Mouse (Mus musculus): ENCODE measurements at regions not wholly inside any gene's neighbourhood (a gene's known extent, or its start where the extent isn't known, plus 50 kb on each side); places are given as distances from the start of the nearest gene placed in this dataset.
A peak's percentile ranks its signal among the peaks of the same experiment; 100 is the strongest.

DNA sequence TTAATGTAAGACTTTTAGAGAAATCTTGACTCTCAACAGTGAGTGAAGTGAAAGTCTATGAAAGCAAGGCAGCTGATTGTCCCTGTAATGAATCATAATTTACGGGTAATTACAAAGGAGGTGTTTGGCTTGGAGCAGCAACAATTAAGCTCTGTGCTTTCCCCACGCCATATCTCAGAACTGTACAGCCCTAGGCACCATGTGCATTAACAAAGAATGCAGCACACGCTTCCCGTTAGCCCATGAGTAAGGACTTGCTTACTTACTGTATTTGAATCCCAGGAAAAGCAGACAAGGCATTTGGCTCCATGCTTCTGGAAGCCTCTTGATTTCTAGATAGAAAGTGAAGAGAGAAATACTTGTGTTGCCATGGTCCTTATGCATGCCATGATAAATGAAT lies 354.2 kb upstream of the Hs6st1 start:
- DNase-seq (ENCODE audit: low spot score in 2 of 2): no peak

DNA sequence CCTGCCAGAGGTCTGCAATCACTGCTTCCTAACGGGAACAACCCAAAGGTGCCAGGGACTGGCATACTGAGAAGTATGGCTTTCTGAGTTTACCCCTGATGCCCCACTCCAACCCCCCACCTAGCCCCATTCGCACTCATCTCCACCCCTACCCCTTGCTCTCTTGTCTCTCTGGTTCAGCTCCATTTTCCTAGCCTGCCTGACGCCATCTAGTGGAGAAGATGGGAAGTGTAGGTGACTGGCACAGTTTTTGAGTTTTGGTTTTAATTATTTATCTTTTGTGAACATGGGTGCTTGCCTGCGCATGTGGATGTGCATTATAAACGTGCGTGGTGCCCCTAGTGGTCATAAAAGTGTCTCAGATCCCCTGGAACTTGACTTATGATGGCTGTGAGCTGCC lies 352.3 kb upstream of the Hs6st1 start:
- no peak for DNase-seq (ENCODE audit: low spot score in 2 of 2)

- DNase-seq (ENCODE audit: low spot score in 2 of 2): no peak
Measured at GRCm38 (mm10) chr1:35717166-35717565, 351.0 kb upstream of the Hs6st1 start.

- DNase-seq (ENCODE audit: low spot score in 2 of 2): no peak
Measured at GRCm38 (mm10) chr1:35717659-35718058, 350.5 kb upstream of the Hs6st1 start.

- DNase-seq (ENCODE audit: low spot score in 2 of 2): no peak
Measured at GRCm38 (mm10) chr1:35720063-35720462, 348.1 kb upstream of the Hs6st1 start.

DNA sequence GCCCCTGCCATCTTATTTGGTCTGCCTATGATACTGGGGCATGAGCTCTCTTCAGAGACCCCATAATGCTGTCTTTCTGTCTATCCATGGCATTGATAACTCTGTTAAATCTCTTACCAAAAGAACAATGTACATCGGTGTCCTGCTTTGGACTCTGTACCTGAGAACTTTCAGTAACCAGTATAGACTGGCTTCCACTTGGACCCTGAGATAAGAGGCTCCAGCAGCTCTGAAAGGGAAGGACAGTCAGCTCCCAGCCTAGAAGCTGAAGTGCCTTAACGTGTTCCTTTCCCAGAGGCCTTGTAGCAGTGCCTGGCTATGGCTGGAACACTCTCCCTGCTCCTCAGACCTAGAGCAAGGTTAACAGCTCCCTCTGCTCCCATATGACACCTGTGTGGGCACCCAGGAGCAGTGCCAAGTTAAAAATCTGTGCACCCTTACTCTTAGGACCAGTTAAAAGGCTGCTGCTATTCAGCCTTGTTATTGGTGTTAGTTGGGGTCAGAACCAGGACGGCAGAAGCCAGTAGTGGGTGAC lies 343.8 kb upstream of the Hs6st1 start:
- no peak for DNase-seq (ENCODE audit: low spot score in 2 of 2)

GRCm38 (mm10) chr1:35726596-35726995 lies 341.6 kb upstream of the Hs6st1 start:
- DNase-seq (ENCODE audit: low spot score in 2 of 2): peak; percentile 22 to 52

DNA sequence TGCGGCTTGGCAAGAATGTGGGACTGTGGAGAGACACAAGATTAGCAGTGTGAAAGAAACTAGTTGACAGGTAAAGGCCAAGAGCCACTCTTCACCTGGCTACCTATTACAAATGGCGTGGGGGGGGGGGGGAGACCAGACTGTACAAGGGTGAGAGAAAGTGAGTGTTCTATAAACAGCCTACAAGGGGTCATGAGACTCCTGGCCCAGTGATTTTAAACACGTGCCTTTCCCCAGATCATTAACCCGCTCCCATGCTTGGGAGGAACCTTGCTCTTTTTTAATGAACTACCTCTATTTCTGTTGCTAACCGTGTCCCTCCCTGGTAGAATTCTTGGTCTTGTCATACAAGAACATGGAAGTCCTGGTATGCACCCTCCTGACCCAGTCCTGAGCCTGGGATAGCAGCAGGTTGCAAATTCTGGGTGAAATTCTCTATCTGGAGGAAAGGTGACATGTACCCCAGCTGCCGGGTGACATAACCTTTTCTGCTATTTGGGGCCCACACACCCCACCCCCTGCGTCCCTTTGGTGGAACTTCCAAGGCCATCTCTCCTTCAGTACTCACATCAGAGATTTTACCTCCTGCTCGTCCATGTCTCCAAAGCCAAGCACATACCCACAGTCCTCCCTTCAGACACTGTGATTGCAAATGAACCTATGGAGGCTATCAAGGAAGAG lies 340.8 kb upstream of the Hs6st1 start:
- DNase-seq (ENCODE audit: low spot score in 2 of 2): no peak

- no peak for DNase-seq (ENCODE audit: low spot score in 2 of 2)
Measured at GRCm38 (mm10) chr1:35729785-35730295, 338.4 kb upstream of the Hs6st1 start.

- DNase-seq (ENCODE audit: low spot score in 2 of 2): no peak
Measured at GRCm38 (mm10) chr1:35730309-35730708, 337.9 kb upstream of the Hs6st1 start.

GRCm38 (mm10) chr1:35736247-35736646 lies 332.0 kb upstream of the Hs6st1 start:
- no peak for DNase-seq (ENCODE audit: low spot score in 2 of 2)

DNA sequence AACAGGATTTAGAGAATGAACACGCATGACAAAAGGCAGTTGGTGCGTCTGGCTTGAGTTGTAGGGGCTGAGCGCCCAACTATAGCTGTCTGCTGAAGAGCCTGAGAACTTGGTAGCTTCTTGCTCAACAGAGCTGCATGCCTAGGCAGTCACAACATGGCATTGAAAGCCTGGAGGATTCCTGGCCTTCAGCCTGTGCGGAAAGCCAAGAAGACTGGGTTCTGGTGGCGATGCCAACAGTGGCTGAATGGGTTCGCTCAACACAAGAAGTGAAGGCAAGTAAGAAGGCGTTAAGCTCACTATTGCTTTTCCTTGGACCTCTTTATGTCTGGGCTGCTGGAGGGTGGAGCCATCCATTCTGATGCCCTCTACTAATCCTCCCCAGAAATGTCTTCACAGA lies 318.6 kb upstream of the Hs6st1 start:
- DNase-seq (ENCODE audit: low spot score in 2 of 2): no peak

DNA sequence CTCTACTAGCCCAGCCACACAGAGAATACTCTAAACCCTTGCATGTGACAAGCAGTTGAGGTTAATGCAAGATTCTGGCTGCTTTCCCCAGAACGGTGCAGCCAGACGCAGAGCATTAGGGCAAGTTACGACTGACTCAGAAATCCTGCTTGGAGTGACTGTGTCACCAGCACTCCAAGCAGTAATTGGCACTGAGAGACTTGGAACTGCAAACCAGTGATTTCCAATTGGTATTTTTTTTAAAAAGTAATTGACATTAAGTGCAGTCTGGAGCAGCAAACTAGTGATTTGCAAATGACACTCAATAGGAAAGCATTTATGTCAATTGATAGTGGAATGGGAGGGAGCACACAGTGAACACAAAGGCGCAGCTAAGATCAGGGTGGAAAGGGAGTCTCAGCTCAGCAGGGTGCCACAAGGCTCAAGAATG lies 318.1 kb upstream of the Hs6st1 start:
- DNase-seq (ENCODE audit: low spot score in 2 of 2): no peak

DNA sequence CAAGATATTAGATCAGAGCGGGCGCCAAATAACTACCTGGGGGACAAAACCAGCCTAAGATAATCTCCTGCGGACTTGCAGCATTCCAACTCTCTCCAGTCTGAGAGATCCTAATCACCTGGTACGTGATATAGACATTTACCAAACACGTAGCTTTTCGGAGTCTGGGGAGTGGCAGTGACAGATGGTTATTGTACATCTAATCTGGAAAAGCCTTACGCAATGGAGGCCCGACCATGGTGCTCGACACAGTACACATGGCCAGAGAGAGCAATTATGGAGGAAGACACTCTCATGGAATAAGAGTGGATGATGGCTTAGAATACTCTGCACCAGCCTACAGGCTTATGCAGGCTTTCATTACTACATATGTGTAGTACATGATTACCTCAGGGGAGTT lies 315.6 kb upstream of the Hs6st1 start:
- DNase-seq (ENCODE audit: low spot score in 2 of 2): no peak

DNA sequence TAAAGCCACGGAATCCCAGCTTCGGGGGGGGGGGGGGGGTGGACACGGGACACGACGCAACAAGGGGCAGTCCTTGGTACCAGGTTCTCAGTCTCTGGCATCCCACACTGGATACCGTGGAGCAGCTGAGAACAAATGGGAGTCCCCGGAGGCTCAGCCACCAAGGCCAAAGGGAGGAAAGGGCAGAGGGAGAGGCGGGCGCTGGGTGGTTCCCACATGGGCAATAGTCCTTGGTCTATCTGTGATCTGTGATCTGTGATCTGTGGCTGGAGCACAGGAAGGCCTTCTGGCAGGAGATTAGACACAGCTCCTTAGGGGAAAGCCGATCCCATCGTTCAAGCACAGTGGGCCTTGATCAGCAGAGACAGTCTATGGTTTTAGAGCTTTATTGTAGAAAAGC lies 314.0 kb upstream of the Hs6st1 start:
- DNase-seq (ENCODE audit: low spot score in 2 of 2): peak in 1 of 2 experiments; percentile 37

- DNase-seq (ENCODE audit: low spot score in 2 of 2): no peak
Measured at GRCm38 (mm10) chr1:35759010-35759409, 309.2 kb upstream of the Hs6st1 start.

DNA sequence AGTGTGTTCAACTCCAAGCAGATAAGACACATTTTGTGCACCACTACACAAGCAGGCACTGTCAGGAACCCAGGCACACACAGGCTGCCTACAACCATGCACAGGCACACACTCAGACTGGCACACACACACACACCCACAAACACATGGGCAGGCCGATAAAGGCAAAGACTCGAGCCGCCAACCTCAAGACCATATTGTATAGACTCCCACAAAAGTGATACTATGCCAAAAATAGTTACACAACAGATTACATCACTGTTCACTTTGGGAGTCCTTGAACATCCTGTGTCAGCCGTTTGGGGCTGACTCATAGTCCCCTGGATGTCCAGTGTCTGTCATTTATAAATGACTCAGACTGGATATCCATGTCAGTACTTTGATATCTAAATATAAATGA lies 308.6 kb upstream of the Hs6st1 start:
- DNase-seq (ENCODE audit: low spot score in 2 of 2): no peak

DNA sequence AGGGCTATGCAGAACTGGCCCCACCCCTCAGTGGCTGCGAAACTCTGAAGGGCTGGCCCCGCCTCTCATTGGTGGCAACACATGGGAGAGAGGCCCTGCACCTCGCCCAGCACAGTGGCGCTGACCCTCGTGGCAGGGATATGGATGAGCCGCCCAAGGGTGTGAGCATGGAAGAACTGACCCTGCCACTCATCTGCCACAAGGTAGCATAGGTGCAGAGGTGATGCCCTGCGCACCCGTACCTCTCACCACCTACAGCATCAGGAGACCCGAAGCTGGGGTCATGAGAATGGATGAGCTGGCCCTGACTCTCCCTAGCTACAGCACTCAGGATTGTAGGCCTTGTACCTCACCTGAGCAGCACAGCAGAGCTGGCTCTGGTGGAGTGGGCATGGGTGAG lies 305.1 kb upstream of the Hs6st1 start:
- DNase-seq (ENCODE audit: low spot score in 2 of 2): no peak

DNA sequence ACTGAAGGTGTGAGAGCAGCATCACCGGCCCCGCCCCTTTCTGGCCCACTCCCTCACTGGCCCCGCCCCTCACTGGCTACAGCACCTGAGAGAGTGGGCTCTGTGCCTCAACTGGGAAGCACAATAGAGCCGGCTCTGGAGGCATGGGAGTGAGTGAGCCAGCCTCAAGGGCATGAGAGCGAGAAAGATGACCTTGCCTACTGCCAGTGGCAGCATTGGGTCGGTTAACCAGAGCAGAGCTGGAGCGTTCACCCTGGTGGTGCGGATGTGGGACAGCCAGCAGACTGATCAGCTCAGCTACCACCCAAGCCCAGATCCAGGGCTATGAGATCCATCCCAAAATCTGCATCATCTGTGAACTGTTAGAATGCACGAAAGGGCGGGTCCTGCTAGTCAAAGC lies 304.7 kb upstream of the Hs6st1 start:
- no peak for DNase-seq (ENCODE audit: low spot score in 2 of 2)

GRCm38 (mm10) chr1:35764068-35764467 lies 304.1 kb upstream of the Hs6st1 start:
- no peak for DNase-seq (ENCODE audit: low spot score in 2 of 2)

DNA sequence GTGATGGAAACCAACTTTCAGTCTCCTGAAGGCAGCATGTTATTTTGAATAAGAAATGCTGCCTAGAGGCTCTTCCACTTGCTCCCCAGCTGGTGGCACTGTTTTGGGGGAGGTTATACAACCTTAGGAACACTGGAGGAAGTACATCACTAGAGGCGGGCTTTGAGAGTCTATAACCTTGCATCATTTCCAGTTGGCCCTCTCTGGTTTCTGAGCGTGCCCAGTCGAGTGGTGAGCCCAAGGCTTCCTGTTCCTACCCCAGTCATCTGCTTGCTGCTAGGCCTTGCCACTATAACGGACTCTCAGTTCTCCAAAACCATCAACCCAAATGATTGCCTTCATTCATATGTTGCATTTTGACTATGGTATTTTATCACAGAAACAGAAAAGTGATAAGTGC lies 302.5 kb upstream of the Hs6st1 start:
- no peak for DNase-seq (ENCODE audit: low spot score in 2 of 2)

- DNase-seq (ENCODE audit: low spot score in 2 of 2): no peak
Measured at GRCm38 (mm10) chr1:35766271-35766670, 301.9 kb upstream of the Hs6st1 start.

GRCm38 (mm10) chr1:35772567-35772966 lies 295.6 kb upstream of the Hs6st1 start:
- no peak for DNase-seq (ENCODE audit: low spot score in 2 of 2)
